Mouse (Mus musculus) adrenal gland, adult (tissue): ENCODE measurements around the gene Jmjd7.

Source experiments
- DNase-seq, 2 experiments: peaks; one replicate each; pipeline ENCODE4 v3.0.0; 2022 to 2023; ENCODE audit warnings: low spot score in 1 of 2; ENCODE audit not compliant: inconsistent age in 2 of 2

Gene Jmjd7

DNA sequence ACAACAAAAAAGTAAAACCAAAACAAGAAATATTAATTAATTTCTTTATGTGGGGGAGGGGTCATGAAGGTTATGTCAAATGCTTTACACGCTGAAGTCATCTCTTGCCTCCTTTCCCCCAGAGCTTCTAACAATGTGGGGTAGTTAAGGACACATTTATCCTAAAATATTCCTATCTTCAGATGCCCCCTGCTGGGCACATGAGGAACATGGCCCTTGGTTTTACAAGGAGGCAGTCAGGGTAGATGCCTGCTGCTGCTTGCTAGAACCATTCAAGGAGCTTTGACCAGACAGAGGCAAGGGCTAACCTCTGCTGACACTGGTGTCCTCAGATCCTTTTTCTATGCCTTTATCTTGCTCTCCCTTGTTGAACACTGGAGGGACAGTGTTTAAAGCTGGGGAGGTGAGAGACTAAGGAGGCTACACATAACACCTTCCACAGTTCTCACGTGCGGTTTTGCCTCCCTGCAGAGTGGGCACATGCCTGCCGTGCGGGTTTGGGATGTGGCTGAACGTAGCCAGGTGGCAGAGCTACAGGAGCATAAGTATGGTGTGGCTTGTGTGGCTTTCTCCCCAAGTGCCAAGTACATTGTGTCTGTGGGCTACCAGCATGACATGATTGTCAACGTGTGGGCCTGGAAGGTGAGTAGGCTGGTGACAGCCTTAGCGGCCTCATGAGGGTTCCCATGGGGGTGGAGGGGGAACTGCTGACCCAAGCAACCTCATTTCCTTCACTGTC is 15.7 kb upstream of the Jmjd7 start:
- DNase-seq: peak; percentile 49 to 86

DNA sequence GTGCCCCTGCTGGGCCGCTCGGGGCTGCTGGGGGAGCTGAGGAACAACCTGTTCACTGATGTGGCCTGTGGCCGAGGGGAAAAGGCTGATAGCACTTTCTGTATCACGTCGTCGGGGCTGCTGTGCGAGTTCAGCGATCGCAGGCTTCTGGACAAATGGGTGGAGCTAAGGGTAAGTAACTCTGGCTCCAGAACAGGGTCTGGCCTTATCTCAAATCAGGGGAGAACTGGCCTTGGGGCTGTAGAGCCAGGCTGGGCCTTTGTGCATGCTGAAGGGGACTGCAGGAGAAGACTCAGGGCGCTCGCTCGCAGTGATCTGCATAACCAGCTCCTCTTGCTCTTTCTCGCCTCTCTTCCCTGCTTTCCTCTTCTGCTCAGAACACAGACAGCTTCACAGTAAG is 14.4 kb upstream of the Jmjd7 start:
- peak; percentile 61 to 65 for DNase-seq

DNA sequence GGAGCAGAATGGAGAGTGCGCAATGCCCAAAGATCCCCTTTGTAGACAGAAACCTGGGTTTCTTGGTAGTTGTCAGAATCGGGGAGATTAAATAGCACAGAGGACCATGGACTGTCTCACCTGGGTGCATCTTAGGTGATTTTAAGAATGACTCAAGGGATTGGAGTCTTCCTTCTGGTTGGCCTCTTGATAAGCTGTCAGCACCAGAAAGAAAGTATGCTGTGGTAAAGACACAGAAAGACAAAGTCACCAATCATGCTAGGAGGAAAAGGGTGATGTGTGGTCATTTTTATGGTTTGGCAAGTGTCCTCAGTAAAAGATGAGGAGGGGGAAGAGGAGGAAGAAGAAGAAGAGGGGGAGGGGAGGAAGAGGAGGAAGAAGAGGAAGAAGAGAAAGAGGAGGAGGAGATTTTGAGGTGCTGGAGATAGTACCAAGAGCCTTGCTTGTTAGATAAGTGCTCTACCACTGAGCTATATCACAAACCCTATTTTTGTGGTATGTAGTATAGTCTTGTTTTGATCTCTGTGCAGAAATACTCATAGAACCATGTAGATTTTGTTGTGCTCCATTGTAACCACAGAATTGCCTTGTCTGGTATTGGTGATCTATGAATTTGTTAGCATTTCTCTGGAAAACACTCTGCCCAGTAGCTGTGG is 13.3 kb upstream of the Jmjd7 start:
- DNase-seq: no peak

DNA sequence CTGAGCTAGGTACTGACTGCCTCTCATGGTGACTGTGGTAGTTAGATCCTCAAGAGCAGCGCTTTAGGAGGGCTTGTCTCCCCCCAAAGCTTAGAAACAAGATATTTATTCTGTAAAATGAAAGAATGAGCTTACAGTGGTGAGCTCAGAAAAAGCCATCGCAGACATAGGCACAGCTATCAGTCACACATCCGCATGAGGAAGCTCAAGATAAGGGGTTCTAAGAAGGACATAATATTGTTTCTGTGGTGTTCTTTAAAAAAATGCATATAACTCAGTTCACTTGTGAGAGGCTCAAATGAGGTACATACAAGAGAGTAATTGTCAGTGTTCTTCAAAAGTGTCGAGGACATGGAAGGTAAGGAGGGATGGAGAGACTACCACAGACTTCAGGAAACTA is 11.4 kb upstream of the Jmjd7 start:
- DNase-seq: no peak

DNA sequence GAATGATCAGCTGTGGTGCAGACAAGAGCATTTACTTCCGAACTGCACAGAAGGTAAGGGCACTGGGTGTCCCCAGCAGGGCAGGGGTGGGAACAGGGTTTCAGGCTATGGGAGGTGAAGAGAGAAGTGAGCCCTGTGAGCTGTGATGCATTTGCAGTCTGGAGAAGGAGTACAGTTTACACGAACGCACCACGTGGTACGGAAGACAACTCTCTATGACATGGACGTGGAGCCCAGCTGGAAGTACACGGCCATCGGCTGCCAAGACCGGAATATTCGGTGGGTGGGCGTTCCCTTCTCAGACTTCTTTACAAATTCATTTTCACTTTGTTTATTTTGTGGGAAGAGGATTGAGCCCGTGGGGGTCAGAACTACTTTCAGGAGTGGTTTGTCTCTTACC is 9.7 kb upstream of the Jmjd7 start:
- DNase-seq: no peak

DNA sequence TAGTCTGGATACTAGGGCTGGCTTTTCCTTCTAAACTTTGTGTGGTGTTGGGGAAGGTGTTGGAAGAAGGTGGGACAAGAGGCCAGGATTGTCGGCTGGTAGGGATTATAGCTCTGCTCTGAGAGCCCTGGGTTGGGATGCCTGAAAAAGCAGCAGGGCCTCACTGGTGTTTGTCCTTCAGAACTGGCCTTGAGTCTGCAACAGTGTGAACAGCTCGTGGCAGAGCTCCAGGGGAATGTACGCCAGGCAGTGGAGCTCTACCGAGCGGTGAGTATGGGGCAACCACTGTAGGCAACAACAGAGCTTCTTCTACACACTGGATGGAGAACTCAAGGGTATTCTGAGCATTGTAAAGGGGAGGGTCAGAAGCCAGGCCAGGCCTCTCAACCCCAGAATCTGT is 2.9 kb upstream of the Jmjd7 start:
- peak; percentile 91 to 95 for DNase-seq

DNA sequence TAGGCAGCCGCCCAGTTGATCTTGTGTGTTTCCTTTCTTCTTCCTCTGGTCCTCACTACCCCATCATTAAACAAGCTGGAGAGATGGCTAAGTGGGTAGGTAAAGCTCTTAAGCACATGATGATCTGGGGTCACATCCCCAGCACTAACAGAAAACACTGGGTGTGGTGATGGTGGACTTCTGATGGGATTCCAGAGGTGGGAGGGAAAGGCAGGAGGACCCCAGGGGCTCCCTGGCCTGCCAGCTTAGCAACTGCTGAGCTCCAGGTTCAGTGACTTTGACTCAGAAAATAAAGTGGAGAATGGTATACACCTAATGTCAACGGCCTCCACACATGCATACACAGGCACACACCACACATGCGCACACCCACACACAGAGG is 658 bp downstream of the Jmjd7 start:
- DNase-seq: no peak

DNA sequence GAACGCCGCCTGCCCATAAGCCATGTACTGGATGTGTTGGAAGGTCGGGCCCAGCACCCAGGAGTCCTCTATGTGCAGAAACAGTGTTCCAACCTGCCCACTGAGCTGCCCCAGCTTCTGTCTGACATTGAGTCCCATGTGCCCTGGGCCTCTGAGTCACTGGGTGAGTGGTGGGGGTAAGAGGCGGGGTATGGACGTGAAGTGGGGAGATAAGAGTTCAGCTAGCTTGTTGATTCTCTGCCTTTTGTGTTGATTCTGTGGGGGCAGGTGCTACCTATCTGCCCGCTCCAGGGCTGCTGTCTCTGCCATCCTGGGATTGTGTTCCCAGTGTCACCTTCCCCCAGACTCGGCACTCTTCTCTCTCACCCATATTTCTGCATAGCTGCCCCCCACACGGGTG is 3.1 kb downstream of the Jmjd7 start:
- no peak for DNase-seq

DNA sequence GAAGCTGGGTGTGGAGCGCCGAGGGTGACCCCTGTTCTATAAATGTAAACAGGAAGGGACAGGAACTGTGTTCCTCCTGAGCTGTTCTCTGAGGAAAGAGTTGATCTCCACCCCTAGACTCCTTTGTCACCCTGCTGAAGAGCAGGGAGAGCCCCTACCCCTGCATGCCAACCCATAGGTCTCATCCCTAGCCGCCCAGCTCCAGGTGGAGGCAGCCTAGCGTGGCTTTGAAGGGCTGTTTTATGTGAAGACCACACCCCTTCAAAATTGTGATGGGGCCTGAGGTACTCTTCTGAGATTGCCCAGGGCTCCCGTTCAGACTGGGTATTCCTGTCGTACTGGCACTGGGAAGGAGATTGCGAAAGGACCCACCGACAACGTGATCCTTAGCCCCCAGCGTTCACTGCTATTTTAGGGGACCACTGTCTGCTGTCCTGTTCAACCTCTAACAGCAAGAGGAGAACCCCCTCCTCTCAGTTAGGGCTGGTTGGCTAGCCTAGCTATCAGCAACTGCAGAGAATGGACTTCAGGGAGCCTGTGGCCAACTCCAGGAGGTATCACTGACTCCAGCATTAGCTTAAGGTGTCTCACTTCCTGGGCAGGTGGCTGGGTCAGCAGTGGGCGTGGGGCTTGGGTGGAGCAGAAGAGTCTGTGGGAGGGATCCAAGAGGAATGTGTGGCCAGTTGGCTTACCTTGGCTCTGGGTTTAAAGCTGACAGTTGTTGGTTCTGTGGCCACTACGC is 5.6 kb downstream of the Jmjd7 start, which contains the start of gene Pla2g4b:
Gene Pla2g4b, plus strand, starts transcription at position 692 of the 742 bp plus-strand sequence.
- DNase-seq: no peak

DNA sequence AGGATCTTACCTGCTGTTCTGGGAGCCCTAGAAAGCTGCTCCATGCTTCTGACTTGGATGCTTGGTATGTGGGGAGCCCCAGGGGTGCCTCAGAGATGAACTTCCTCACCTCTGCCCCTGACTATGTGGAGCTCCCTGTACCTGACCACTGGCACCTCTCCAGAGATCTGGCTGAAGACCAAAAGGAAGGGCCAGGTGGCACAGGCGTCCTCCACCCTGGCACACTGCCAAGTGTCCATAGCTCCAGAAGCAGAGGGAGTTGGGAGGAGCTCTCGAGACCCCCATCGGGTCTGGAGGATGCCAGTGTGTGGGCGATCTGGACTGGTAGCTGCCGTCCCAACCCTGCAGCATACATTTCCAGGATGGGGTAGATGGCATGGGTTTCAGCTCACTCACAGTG is 6.4 kb downstream of the Jmjd7 start:
- DNase-seq: no peak

DNA sequence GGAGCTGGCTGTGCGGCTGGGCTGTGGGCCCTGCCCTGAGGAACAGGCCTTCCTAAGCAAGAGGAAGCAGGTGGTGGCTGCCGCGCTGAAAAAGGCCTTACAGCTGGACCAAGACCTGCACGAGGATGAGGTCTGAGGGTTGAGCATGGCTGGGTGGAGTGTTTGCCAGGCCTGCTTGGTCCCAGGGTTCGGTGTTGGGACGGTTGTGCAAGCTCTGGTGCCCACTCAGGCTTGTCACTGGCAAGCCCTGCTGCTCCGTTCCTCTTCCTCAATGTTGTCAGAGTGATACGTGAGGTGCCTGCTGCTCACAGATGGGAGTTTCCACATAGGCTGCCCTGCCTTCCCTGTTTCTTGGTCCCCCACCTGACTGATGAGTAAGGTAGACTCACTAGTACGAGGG is 10.5 kb downstream of the Jmjd7 start:
- DNase-seq: no peak

DNA sequence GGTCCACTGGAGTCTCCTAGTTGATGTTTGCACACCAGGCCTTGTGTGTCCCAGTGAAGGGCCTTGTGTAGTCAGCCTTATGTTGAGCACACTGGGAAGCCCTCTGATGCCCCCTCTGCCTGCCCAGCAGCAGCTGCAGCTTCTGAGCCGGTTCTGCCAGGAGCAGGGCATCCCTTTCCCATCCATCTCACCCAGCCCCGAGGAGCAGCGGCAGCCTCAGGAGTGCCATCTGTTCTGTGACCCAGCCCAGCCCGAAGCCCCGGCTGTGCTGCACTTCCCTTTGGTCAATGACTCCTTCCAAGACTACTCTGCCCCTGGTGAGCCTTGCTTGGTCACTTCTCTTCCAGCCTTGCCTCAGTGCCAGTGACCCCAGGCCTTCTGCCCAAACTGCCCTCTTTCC is 13.7 kb downstream of the Jmjd7 start:
- no peak for DNase-seq

DNA sequence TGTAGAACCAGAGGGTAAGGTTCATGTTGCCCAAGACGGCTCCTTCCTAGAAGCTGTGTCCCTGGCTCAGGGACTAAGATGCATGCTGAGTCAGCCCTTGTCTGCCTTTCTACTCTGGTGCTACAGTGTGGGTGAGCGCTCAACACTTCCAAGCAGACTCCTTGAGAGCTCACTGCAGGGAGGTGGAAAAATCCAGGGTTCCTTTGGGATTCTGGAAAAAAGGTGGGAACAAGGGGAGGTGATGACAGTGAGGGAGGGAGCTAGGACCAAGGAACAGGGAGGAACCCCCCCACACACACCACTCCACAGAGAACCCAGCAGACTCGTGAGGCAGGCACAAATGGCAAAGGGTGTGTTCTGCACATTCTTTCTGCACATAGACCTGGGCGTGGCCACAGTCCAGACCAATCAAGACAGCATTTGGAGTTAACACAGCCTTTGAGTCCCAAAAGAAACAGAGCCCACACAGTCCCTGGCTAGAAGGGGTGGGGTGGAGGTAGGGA is 16.9 kb downstream of the Jmjd7 start:
- peak; percentile 39 to 72 for DNase-seq

DNA sequence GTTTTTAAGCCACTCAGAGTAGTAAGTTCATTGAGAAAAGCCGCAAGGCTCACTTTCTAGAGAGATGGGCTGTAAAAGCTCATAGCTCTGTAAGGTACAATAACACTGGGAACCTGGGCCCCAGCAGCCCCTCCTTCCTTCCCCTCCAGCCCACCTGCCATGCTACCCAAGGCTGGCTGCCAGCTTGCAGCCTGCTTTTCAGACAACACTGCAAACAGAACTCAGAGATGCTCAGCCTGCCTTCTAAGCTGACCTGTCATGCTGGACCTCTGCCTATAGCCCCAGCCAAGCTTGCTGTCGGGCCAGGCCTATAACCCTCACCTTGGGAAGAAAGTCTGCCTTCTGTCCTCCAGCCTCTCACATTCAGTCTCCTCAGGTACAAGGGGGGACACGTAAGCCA is 17.4 kb downstream of the Jmjd7 start:
- DNase-seq: no peak

DNA sequence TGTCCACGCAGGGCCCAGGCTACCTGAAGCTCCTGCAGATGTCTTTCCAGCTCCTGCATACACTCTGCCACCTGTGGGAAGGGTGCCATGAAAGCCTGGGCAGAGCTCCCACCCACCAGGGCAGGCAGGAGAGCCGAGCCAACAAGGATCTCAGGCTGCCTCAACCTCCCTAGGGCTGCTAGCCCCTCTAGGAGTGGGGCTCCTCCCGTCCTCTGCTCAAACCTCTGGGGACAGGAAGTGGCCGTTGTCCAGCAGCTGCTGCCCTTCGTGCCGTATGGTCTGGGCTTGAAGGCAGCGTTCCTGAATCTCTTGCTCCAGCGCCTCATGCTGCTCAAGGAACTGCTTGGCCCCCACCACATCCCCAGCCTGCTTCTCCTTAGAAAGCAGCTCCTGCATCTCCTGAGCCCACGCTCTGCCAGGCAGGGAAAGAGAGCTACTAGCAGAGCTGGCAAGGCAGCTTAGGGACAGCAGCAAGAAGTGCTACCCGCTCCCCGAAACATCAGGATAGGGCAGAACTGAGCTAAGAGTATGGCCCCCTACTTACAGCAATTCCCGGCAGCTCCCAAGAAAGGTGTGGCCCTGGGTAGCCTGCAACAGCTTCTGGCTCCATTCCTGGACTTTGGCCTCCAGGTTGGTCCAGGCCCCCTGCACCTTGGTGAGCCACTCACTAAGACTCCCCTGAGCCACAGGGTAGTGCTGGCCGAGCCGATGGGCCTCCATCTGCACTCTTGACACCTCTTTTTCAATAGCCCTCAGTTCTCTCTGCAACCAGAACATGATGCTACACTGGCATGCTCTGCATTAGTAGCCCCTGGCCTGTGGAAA is 19.4 kb downstream of the Jmjd7 start:
- DNase-seq: no peak

DNA sequence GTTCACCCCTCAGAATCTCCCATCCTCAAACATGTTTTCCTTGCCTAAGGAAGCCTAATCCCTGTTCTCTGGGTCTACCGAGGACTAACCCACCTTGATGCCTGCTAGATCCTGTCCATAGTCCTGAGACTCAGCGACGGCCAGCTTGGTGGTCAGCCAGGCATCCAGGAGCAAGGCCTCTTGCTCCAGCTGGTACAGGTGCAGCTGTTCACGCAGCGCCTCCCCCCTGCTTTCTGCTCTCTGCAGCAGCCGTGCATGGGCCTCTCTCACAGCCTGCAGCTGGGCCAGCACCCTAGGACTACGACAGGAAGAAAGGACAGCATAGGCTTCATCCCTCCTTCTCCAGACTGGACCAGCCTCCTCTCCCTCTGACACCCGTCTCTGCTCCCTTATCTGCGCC is 20.9 kb downstream of the Jmjd7 start:
- DNase-seq: no peak

DNA sequence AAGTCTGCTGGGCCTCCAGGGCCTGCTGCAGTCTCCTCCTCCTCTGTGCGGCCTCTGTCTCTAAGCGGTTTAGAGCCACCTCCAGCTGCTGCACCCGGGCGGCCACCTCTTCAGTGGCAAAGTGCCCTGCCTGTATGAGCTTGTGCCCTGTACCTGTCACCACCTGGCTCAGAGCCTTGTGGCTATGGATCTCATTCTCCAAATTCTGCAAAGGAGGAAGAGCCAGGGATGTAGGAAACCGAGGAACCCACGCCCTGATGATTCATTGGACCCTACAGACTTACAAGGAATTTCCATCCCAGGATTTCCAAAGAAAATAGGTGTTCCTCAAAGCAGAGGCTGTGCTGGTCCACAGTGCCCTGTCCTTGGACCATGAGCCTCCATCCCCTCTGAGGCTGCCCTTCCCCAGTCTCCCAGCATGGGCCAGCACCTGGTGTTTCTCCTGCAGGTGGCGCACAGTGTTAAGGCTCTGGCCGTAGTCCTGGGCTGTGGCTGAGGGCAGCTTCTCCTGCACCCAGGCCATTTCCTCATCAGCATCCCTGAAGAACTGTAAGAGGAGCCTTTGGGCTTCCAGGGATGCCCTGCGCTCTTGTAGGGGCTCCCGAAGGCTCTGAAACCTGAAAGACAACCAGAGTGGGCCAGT is 22.5 kb downstream of the Jmjd7 start:
- peak; percentile 46 to 78 for DNase-seq

DNA sequence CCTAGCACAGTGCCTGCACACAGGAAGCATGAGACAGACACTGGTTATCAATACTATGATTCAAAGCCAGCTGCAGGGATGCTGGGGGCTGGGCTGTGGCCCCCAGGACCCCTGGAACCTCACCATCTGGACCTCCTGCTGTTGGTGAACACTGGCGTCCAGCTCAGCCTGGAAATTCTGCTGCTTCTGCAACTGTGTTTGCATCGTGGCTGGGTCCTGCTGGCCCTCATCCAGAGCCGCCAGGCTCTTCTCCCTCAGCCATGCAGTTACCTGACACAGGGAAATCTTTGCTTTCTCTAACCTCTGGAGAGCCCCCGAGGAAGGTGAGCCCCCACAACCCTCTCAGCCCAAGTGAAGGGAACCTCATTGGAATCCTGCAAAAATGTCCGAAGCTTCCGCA is 24.1 kb downstream of the Jmjd7 start:
- no peak for DNase-seq

DNA sequence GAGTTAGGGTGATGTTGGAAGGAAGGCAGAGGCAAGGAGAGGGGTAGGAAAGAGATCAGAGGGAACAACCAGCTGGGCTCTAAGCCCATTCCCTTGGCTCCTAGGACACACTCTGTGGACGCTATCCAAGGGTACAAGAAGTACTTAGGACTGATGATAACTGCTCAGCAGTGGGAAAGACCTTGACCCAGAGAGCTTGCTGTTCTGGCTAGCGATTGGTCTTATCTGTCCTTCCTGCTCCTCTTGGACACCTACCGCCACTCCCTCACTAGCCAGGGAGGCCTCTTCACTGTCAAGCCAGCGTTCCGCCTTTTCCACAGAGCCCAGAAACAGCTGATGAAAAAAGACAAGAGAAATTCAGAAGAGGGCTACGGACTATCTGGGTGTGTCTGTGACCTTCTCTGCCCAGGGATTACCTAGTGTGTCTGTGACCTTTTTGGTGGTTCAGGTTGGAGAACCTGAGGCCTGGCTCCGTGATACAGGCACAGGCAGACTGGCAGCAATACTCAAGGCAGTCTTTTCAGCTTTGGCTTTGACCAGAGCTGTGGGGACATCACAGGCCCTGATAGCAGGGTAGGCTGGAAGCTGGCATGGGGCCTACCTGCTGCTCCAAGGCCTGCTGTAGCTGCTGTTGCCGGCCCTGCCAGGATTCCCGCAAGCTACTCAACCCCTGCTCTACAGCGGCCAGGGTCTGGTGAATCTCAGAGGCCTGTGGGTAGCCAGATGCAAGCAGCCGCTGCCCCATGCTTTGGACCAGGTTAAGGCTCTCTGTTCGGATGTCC is 27.7 kb downstream of the Jmjd7 start:
- DNase-seq: peak; percentile 82 to 84

DNA sequence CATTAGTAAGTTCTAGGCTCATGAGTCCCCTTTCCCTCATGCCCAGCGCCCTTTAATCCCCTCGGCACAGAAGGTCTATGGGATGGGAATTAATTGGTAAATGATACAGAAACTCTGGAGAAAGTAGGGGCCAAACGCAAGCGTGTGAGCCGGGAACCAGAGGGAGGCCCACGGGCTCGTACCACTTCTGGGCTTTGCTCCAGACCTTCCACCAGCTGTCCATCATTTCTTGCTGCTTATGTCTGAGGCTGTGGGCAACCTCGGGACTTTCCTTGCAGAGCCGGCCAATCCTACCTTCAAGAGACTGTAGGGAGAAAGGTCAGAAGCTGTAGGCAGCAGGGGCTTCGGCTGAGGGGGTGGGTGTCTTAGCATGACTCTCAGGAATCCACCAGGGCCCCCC is 28.6 kb downstream of the Jmjd7 start:
- no peak for DNase-seq
